Mouse (Mus musculus) thymus, postnatal 25 days (tissue): ENCODE results near the gene Rbmx.

Experiments
- DNase-seq: peaks from one replicate; pipeline ENCODE4 v3.0.0; 2022

Rbmx gene

GRCm38 (mm10) chrX:57392367-57393246 lies at the start of gene Rbmx:
Rbmx (minus strand) TSS chrX:57393036.
- DNase-seq: peak; percentile 85

GRCm38 (mm10) chrX:57433897-57434296 lies 41.1 kb upstream of the Rbmx start:
- DNase-seq: no peak

DNA sequence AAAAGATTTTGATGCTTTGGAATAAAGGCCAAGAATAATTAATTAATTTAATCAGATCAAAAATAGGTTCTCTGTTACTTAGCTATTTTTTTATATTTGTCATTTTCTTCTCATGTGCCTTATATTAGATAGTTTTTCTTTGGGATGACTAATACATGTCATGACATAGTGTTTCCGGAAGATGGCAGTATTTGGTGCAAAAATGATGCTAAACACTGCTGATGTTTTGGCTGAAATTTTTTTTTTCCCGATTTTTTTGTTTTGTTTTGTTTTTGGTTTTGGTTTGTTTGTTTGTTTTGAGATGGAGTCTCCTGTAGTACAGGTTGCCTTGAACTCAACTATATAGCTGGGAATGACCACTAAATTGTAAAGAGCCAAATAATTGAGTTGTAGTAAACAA lies 38.8 kb upstream of the Rbmx start:
- DNase-seq: no peak

GRCm38 (mm10) chrX:57408769-57409168 lies 15.9 kb upstream of the Rbmx start, which contains the start of gene Gm364:
Gm364 (plus strand) TSS chrX:57409154.
- no peak for DNase-seq

DNA sequence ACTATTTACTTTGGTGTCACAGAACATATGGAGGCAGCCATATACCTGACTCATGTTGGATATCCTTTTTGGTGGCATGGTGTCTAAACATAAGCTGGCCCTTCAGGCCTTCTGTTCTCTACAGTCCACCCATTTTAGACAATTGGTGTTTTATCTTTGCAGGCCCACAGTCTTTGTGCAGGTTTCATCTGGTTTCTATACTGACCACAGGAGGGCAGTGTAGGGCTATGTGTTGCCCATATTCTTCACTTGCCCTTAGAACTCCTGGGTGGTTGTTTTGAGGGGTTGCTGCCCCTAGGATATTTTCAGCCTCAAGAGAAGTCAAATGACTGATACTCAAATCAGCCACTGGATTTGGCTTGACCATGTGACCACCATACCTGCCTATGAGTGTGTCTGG lies 10.8 kb upstream of the Rbmx start:
- DNase-seq: no peak

- no peak for DNase-seq
Observed at GRCm38 (mm10) chrX:57401388-57401787, 8.6 kb upstream of the Rbmx start.

GRCm38 (mm10) chrX:57393412-57393811 lies 576 bp upstream of the Rbmx start:
- DNase-seq: peak; percentile 14

- no peak for DNase-seq
Observed at GRCm38 (mm10) chrX:57380915-57381314, 11.9 kb downstream of the Rbmx start.

DNA sequence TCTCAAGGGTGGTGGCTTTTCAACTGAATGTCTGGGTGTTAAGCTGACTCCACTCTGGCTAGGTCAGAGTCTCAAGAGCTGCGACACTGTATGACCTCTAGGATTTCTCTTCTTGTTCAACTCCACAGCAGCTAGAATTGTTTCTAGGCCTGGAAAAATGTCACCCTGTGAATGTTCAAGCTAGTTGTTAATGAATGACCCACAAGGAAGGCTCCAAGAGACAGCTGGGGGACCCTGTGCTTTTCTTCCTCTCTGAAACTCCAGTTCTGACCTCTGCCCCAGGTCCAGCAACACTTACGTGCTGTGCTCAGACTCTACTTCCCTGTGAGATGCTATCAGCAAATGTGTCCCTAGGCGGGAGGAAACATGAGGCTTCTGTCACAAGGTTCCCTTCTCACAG lies 14.3 kb downstream of the Rbmx start:
- no peak for DNase-seq

DNA sequence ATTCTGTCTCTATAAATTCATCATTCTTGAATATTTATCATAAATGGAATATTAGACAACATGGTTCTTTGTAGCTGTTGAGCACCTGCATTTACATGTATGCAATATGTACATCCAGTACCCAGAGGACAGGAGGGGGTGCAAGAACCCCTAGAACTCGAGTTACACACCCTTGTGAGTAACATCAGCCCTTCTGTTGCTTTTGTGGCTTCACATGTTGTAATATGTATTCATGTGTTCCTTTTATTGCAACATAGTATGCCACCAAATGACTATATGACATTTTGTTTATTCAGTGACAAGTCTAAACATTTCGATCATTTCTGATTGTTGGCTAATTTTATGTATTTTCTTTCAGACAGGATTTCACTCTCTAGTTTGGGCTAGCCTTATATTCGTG lies 15.7 kb downstream of the Rbmx start:
- no peak for DNase-seq

- no peak for DNase-seq
Observed at GRCm38 (mm10) chrX:57374029-57374428, 18.8 kb downstream of the Rbmx start.

GRCm38 (mm10) chrX:57373543-57373942 lies 19.3 kb downstream of the Rbmx start:
- DNase-seq: no peak

- DNase-seq: no peak
Observed at GRCm38 (mm10) chrX:57372965-57373364, 19.9 kb downstream of the Rbmx start.

GRCm38 (mm10) chrX:57364891-57365569 lies 27.8 kb downstream of the Rbmx start:
- DNase-seq: no peak

DNA sequence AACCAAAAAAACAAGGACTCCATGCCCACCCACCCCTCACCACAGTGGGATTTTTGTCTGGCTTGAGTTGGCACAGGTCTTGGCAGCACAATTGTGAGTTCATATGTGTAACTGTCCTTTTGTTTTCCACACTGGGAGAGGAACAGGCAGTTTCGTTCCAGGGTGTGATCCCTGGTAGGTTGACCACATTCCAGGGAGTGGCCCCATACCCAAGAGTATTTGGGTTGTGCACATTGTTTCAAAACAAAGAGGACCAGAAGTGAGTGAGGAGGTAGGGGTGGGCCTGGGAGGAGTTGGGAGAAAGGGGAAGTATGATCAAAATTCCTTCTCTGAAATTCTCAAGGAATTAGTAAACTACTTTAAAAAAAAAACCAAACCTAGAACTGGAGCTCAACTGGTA lies 33.5 kb downstream of the Rbmx start:
- DNase-seq: no peak

DNA sequence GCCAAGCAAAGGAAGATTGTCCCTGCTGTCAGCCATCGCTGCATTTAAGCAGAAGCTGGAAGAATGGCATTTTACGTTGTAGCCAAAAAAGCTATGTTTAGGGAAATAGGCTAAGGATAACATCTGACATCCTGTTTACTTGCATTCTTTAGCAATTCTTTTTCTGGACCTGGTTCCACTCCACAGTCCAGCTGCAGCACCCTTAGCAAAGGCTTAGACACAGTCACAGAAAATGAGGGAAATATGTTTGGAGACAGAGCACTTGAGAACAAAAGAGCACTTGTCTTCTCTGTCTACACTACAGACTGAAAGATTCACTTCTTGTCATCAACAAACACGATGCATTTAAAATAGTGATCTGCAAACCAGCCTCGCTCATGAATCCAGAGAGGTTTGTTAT lies 53.6 kb downstream of the Rbmx start:
- no peak for DNase-seq

DNA sequence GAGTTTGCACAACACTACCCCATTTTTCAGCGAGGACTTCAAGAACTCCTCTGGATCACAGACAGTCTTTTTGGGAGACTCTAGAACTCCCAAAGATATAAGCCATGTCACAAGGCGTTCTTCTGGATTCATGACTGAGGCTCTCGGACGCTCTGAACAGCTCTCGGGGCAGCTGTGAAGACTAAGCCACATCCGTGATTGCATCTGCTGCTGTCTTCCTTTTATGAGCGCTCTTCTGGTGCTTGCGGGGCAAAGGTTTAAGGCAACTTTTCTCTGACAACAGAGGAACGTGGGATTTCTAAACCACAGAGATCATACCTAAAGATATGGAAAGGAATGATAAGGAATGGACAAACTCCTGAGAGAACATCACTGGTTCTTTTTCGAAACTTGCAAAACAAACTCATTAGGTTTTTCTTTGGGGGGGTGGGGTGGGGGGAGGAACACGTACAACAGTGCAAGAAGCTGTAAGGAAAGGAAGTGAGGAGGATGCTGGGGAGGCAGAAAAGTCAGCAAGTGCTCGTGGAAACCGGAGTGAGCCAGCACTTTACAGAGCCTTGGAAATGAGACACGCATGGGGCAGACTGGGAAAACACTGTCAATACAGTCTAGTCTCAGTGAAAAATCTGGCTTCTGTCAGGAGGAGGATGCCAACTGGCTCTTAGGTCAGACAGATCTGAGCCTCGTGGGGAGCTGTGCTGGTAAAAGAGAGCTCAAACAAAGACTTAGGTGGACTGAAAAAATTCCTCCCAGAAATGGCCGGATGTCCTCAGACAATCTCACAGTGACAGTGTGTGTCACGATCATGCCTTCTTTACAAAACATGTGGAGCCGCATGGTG lies 54.2 kb downstream of the Rbmx start, which contains the start of gene Arhgef6:
Gene Arhgef6 (minus strand): TSS at position 359 of the 841 bp plus-strand sequence.
- peak; percentile 45 for DNase-seq

GRCm38 (mm10) chrX:57337582-57337981 lies 55.3 kb downstream of the Rbmx start:
- DNase-seq: no peak

- peak; percentile 35 for DNase-seq
Observed at GRCm38 (mm10) chrX:57336958-57337357, 55.9 kb downstream of the Rbmx start.

DNA sequence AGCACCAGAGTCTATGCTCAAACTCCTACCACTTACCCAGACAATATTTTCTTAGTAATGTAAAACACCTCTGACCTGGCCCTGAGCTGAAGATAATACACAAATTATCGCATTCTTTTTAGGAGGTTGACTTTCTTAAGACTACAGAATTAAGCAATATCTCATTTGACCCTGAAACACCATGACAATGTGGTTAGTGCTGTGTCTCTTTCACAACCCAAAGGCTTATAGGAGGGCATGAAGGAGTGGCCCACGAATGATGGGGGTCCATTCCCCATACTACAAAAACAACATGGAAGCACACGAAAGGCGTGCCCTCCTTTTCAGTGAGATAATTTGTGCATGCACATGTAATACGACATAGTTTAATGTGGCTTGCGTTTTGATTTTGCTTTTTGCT lies 57.5 kb downstream of the Rbmx start:
- DNase-seq: no peak
